Mouse (Mus musculus) cerebellum, adult 9-10 months (tissue): ENCODE results near the gene Lrrc42.

Experiments used
- DNase-seq: peaks from one replicate; pipeline ENCODE4 v3.0.0; 2022

The Lrrc42 gene

GRCm38 (mm10) chr4:107253125-107254091, at the start of gene Lrrc42, which contains the start of gene Hspb11:
Lrrc42 (minus strand) TSS chr4:107253532.
Hspb11 (plus strand) TSS chr4:107253593.
- DNase-seq: peak; percentile 95

GRCm38 (mm10) chr4:107302832-107303231, 49.5 kb upstream of the Lrrc42 start:
- no peak for DNase-seq

GRCm38 (mm10) chr4:107302221-107302620, 48.9 kb upstream of the Lrrc42 start:
- no peak for DNase-seq

GRCm38 (mm10) chr4:107300902-107301555, 47.7 kb upstream of the Lrrc42 start:
- DNase-seq: no peak

- DNase-seq: no peak
Measured at GRCm38 (mm10) chr4:107300371-107300770, 47.0 kb upstream of the Lrrc42 start.

GRCm38 (mm10) chr4:107299779-107300340, 46.5 kb upstream of the Lrrc42 start:
- no peak for DNase-seq

- DNase-seq: no peak
Measured at GRCm38 (mm10) chr4:107298071-107298606, 44.8 kb upstream of the Lrrc42 start.

- no peak for DNase-seq
Measured at GRCm38 (mm10) chr4:107292273-107292662, 38.9 kb upstream of the Lrrc42 start.

- no peak for DNase-seq
Measured at GRCm38 (mm10) chr4:107291611-107292272, 38.4 kb upstream of the Lrrc42 start.

- DNase-seq: no peak
Measured at GRCm38 (mm10) chr4:107287517-107287916, 34.2 kb upstream of the Lrrc42 start.

GRCm38 (mm10) chr4:107286386-107286785, 33.1 kb upstream of the Lrrc42 start:
- no peak for DNase-seq

- DNase-seq: no peak
Measured at GRCm38 (mm10) chr4:107285446-107286200, 32.3 kb upstream of the Lrrc42 start.

GRCm38 (mm10) chr4:107280843-107281475, 27.6 kb upstream of the Lrrc42 start:
- DNase-seq: no peak

- no peak for DNase-seq
Measured at GRCm38 (mm10) chr4:107278188-107278707, 24.9 kb upstream of the Lrrc42 start.

GRCm38 (mm10) chr4:107274511-107274910, 21.2 kb upstream of the Lrrc42 start:
- no peak for DNase-seq

- DNase-seq: no peak
Measured at GRCm38 (mm10) chr4:107273683-107274082, 20.4 kb upstream of the Lrrc42 start.

GRCm38 (mm10) chr4:107260001-107260400, 6.7 kb upstream of the Lrrc42 start:
- DNase-seq: no peak

GRCm38 (mm10) chr4:107254414-107254813, 1.1 kb upstream of the Lrrc42 start:
- peak; percentile 46 for DNase-seq

GRCm38 (mm10) chr4:107252522-107252921, 810 bp downstream of the Lrrc42 start:
- peak; percentile 44 for DNase-seq

GRCm38 (mm10) chr4:107250494-107250893, 2.8 kb downstream of the Lrrc42 start:
- DNase-seq: peak; percentile 68

GRCm38 (mm10) chr4:107249471-107249870, 3.9 kb downstream of the Lrrc42 start:
- DNase-seq: no peak
